Mouse (Mus musculus) midbrain, embryonic 14.5 days (tissue): ENCODE data around the gene Tjp1. TPM values are rescaled to one million over a fixed set of nuclear protein-coding genes. Genes with fewer than 3 reads are reported as not detected.

Experiments
- ATAC-seq: fragments of 200-750 bp; cut with Nextera tagmentation; 2 replicates; pipeline ENCODE4 v1.8.0; 2017; ENCODE audit warnings: moderate number of reproducible peaks, moderate library complexity; ENCODE audit not compliant: low FRiP score, low TSS enrichment
- DNase-seq: peaks from one replicate; pipeline ENCODE4 v3.0.0-alpha.2; 2015
- H3K27ac ChIP-seq: fragments of 300-500 bp; sonication (generic); replicated peaks from 2 replicates; pipeline ENCODE4 v1.5.1; 2014; ENCODE audit warnings: mild to moderate bottlenecking, low read depth, low read length, moderate library complexity
- H3K27me3 ChIP-seq: fragments of 300-500 bp; sonication (generic); 2 replicates; pipeline ENCODE4 v1.6.1; 2014; ENCODE audit warnings: low read length, control low read depth, mixed read lengths; ENCODE audit not compliant: control insufficient read depth, insufficient read depth
- H3K36me3 ChIP-seq: fragments of 300-500 bp; sonication (generic); 2 replicates; pipeline ENCODE4 v1.6.1; 2014; ENCODE audit warnings: low read length, control low read depth; ENCODE audit not compliant: control insufficient read depth, insufficient read depth
- H3K4me1 ChIP-seq: fragments of 300-500 bp; sonication (generic); 2 replicates; pipeline ENCODE4 v1.6.1; 2014; ENCODE audit warnings: mild to moderate bottlenecking, antibody characterized with exemption, low read length, control low read depth; ENCODE audit not compliant: control insufficient read depth, insufficient read depth
- H3K4me2 ChIP-seq: fragments of 300-500 bp; sonication (generic); 2 replicates; pipeline ENCODE4 v1.6.1; 2014; ENCODE audit warnings: mild to moderate bottlenecking, low read length, moderate library complexity
- H3K4me3 ChIP-seq: fragments of 300-500 bp; sonication (generic); replicated peaks from 2 replicates; pipeline ENCODE4 v1.5.1; 2014; ENCODE audit warnings: low read depth, low read length
- H3K9ac ChIP-seq: fragments of 300-500 bp; sonication (generic); replicated peaks from 2 replicates; pipeline ENCODE4 v1.6.1; 2014; ENCODE audit warnings: mild to moderate bottlenecking, low read length, moderate library complexity
- H3K9me3 ChIP-seq: fragments of 300-500 bp; sonication (generic); 2 replicates; pipeline ENCODE4 v1.6.1; 2016; ENCODE audit warnings: low read length, control low read depth, mixed read lengths; ENCODE audit not compliant: control insufficient read depth
- WGBS: fragments of 180-500 bp; shearing (Covaris S2); extraction: QIAGEN DNeasy Blood & Tissue Kit; methylation state at CpG from one replicate; pipeline ENCODE4 v1.1.7; 2014; 5-methylcytosine and 5-hydroxymethylcytosine counted together
- polyA plus RNA-seq: library from polyadenylated mRNA; unstranded; fragments of >200 nt; fragmentation: Nextera tagmentation; extraction: Ambion mirVana; gene quantifications from 2 replicates; pipeline ENCODE4 v1.2.1, GENCODE M21; 2014

The Tjp1 gene
- polyA plus RNA-seq, 1 experiment from 2014 or later: 22.4 TPM

GRCm38 (mm10) chr7:65382515-65383283 is 144.9 kb downstream of the Tjp1 start:
- WGBS: 85% methylated on average over 10 of the region's 10 CpGs
- Histone ChIP-seq H3K4me2 (no peak overlapping the region), H3K4me3 (no peak overlapping the region), H3K9ac (no peak overlapping the region), H3K4me1 (no peaks in the 10 kb centered on the region), H3K36me3 (no peaks in the 10 kb centered on the region), H3K9me3 (no peaks in the 10 kb centered on the region), H3K27ac (no peak overlapping the region), H3K27me3 (no peaks in the 10 kb centered on the region)
- DNase-seq: no peak
- no peak for ATAC-seq

- Histone ChIP-seq H3K27ac (no peak overlapping the region), H3K4me2 (no peak overlapping the region), H3K9me3 (no peaks in the 10 kb centered on the region), H3K4me1 (no peaks in the 10 kb centered on the region), H3K36me3 (no peaks in the 10 kb centered on the region), H3K27me3 (no peaks in the 10 kb centered on the region), H3K9ac (no peak overlapping the region), H3K4me3 (no peak overlapping the region)
- WGBS: 34% methylated on average over 6 of the region's 6 CpGs
- ATAC-seq (no peak), DNase-seq (no peak)
Observed at GRCm38 (mm10) chr7:65381896-65382295, 145.7 kb downstream of the Tjp1 start.

- ATAC-seq (no peak), DNase-seq (no peak)
- no peaks in the 10 kb centered on the region for H3K36me3 ChIP-seq
- H3K9me3 ChIP-seq: no peaks in the 10 kb centered on the region
- H3K4me2 ChIP-seq: no peak overlapping the region
- H3K27ac ChIP-seq: no peak overlapping the region
- no peaks in the 10 kb centered on the region for H3K4me1 ChIP-seq
- WGBS: 85% methylated on average over 9 of the region's 9 CpGs
- no peak overlapping the region for H3K9ac ChIP-seq
- H3K4me3 ChIP-seq: no peak overlapping the region
- no peaks in the 10 kb centered on the region for H3K27me3 ChIP-seq
Observed at GRCm38 (mm10) chr7:65380716-65381115, 146.9 kb downstream of the Tjp1 start.

- Histone ChIP-seq H3K9me3 (no peaks in the 10 kb centered on the region), H3K27ac (no peak overlapping the region), H3K4me2 (no peak overlapping the region), H3K4me3 (no peak overlapping the region), H3K27me3 (no peaks in the 10 kb centered on the region), H3K9ac (no peak overlapping the region), H3K36me3 (no peaks in the 10 kb centered on the region), H3K4me1 (no peaks in the 10 kb centered on the region)
- no peak for ATAC-seq
- WGBS: 67% methylated on average over 9 of the region's 9 CpGs
- no peak for DNase-seq
Observed at GRCm38 (mm10) chr7:65378818-65379565, 148.6 kb downstream of the Tjp1 start.

GRCm38 (mm10) chr7:65377521-65377920 is 150.1 kb downstream of the Tjp1 start:
- ATAC-seq (no peak), DNase-seq (no peak)
- Histone ChIP-seq H3K9me3 (no peaks in the 10 kb centered on the region), H3K4me1 (no peaks in the 10 kb centered on the region), H3K27me3 (no peaks in the 10 kb centered on the region), H3K9ac (no peak overlapping the region), H3K27ac (no peak overlapping the region), H3K36me3 (no peaks in the 10 kb centered on the region), H3K4me2 (no peak overlapping the region), H3K4me3 (no peak overlapping the region)
- WGBS: 85% methylated on average over 3 of the region's 3 CpGs

- no peaks in the 10 kb centered on the region for H3K36me3 ChIP-seq
- H3K9me3 ChIP-seq: no peaks in the 10 kb centered on the region
- no peak overlapping the region for H3K9ac ChIP-seq
- H3K4me2 ChIP-seq: no peak overlapping the region
- DNase-seq (no peak), ATAC-seq (no peak)
- H3K4me3 ChIP-seq: no peak overlapping the region
- no peak overlapping the region for H3K27ac ChIP-seq
- no peaks in the 10 kb centered on the region for H3K27me3 ChIP-seq
- no peaks in the 10 kb centered on the region for H3K4me1 ChIP-seq
- 90% methylated on average over 3 of the region's 3 CpGs for WGBS
Observed at GRCm38 (mm10) chr7:65375621-65376020, 152.0 kb downstream of the Tjp1 start.

GRCm38 (mm10) chr7:65375176-65375575 is 152.4 kb downstream of the Tjp1 start:
- no peak for ATAC-seq
- no peaks in the 10 kb centered on the region for H3K9me3 ChIP-seq

GRCm38 (mm10) chr7:65373336-65373735 is 154.2 kb downstream of the Tjp1 start:
- DNase-seq (no peak), ATAC-seq (no peak)
- Histone ChIP-seq H3K27ac (no peak overlapping the region), H3K4me2 (no peak overlapping the region), H3K36me3 (no peaks in the 10 kb centered on the region), H3K4me3 (no peak overlapping the region), H3K4me1 (0 out of 2 replicates have a peak, but pooled peaks cover 7% of the 10 kb centered on the region), H3K9me3 (no peaks in the 10 kb centered on the region), H3K27me3 (no peaks in the 10 kb centered on the region), H3K9ac (no peak overlapping the region)
- WGBS: 86% methylated on average over 8 of the region's 8 CpGs

More at GRCm38 (mm10) chr7:65375176-65375575, 152.4 kb downstream of the Tjp1 start:
- Histone ChIP-seq H3K27ac (no peak overlapping the region), H3K4me1 (0 out of 2 replicates have a peak, but pooled peaks cover 2% of the 10 kb centered on the region), H3K9ac (no peak overlapping the region), H3K4me3 (no peak overlapping the region), H3K27me3 (no peaks in the 10 kb centered on the region), H3K36me3 (no peaks in the 10 kb centered on the region), H3K4me2 (no peak overlapping the region)
- WGBS: 80% methylated on average over 8 of the region's 8 CpGs
- no peak for DNase-seq
